8 mouse cellular contexts compared by ENCODE assay signal in the genomic region with DNA sequence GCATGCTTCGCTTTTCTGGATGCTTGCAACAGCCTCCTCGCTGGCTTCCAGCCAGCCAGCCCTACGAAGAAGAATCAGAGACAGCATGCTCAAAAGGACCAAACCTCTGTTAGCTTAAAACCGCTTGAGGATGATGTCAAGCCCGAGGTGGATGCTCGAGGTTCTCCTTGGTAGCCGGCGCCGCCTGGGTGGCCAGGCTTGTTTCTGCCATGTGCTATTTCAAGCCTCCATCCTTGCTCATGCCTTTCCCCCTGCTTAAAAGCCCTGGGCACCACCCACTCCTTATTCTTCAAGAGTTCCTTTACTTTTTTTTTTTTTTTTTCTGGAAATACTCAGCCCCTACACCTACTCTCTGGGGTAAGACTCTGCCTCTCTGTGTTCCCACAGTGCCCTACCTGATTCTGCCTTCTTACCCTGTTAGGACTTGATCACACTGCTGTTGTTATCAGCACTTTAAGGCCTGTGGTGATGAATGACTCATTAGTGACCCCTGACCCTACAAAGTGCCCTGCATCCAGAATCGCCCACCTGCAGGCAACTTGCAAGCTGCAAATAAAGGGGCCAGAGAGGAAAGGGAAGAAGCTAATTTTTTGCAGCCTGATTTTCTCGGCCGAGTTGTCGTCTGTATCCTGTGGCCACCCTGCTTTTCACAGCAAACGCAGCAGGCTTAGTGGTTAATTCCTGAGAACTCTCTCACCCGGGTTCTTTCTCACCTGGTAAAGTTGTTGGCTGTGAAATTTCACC. TPM values are rescaled to one million over a fixed set of nuclear protein-coding genes. Genes with fewer than 3 reads are reported as not detected.
DNase-seq lines count a peak whose midpoint lies in the region; ATAC-seq lines count a peak whose summit lies in the region.

No protein-coding gene starts in this region.

- no peaks in the 10 kb centered on the region for H3K36me3 ChIP-seq in lung, embryonic 16.5 days (ENCODE audit: control insufficient read depth, insufficient read depth, low read length)
- H3K36me3 ChIP-seq in heart, embryonic 16.5 days (ENCODE audit: control insufficient read depth, insufficient read depth), result no peaks in the 10 kb centered on the region
- no peaks in the 10 kb centered on the region for H3K36me3 ChIP-seq in midbrain, embryonic 16.5 days (ENCODE audit: control insufficient read depth, insufficient read depth, low read length)

- peaks cover 13% of the 10 kb centered on the region for H3K4me1 ChIP-seq in lung, embryonic 16.5 days (replicated peaks; ENCODE audit: control insufficient read depth, insufficient read depth, low read length)
- peaks cover 19% of the 10 kb centered on the region for H3K4me1 ChIP-seq in heart, embryonic 16.5 days (ENCODE audit: control insufficient read depth, insufficient read depth, low read length)
- H3K4me1 ChIP-seq in midbrain, embryonic 16.5 days (ENCODE audit: control insufficient read depth, insufficient read depth, low read length), result peaks cover 30% of the 10 kb centered on the region

- H3K27ac ChIP-seq in lung, embryonic 16.5 days (ENCODE audit: low read length), result no peak overlapping the region
- no peak overlapping the region for H3K27ac ChIP-seq in heart, embryonic 16.5 days (ENCODE audit: low read length)
- H3K27ac ChIP-seq in midbrain, embryonic 16.5 days (ENCODE audit: low read length), result no peak overlapping the region

- ATAC-seq in lung, embryonic 16.5 days (ENCODE audit: low read depth), result peak; percentile 38; the same call in 1 of the 2 replicates
- no peak for ATAC-seq in heart, embryonic 16.5 days (replicated peaks; ENCODE audit: extremely low read depth, insufficient read depth, low FRiP score)
- 0 out of 2 replicates have a peak, but pooled peaks have one; percentile 18 for ATAC-seq in midbrain, embryonic 16.5 days

- H3K4me3 ChIP-seq in lung, embryonic 16.5 days (ENCODE audit: low read length), result peak overlapping the region; percentile 18
- H3K4me3 ChIP-seq in heart, embryonic 16.5 days (ENCODE audit: low read length), result peak overlapping the region; percentile 29
- peak overlapping the region; percentile 29 for H3K4me3 ChIP-seq in midbrain, embryonic 16.5 days (ENCODE audit: low read depth, low read length)

- H3K4me2 ChIP-seq in lung, embryonic 16.5 days (ENCODE audit: low read depth, low read length), result peak overlapping the region; percentile 51
- peak overlapping the region; percentile 53 for H3K4me2 ChIP-seq in heart, embryonic 16.5 days (ENCODE audit: low read depth, low read length)
- H3K4me2 ChIP-seq in midbrain, embryonic 16.5 days (ENCODE audit: low read length), result peak overlapping the region; percentile 51

- H3K9ac ChIP-seq in lung, embryonic 16.5 days (ENCODE audit: low read length), result no peak overlapping the region
- H3K9ac ChIP-seq in heart, embryonic 16.5 days (ENCODE audit: low read length), result no peak overlapping the region; the same call in 1 of the 2 replicates
- H3K9ac ChIP-seq in midbrain, embryonic 16.5 days (ENCODE audit: low read depth, low read length), result no peak overlapping the region

- no peaks in the 10 kb centered on the region for H3K9me3 ChIP-seq in lung, embryonic 16.5 days (ENCODE audit: control insufficient read depth, low read length)
- no peaks in the 10 kb centered on the region for H3K9me3 ChIP-seq in heart, embryonic 16.5 days (replicated peaks; ENCODE audit: control insufficient read depth, low read length)
- no peaks in the 10 kb centered on the region for H3K9me3 ChIP-seq in midbrain, embryonic 16.5 days (replicated peaks; ENCODE audit: control insufficient read depth, low read length, poor library complexity, severe bottlenecking)

- no peak for DNase-seq in lung, postnatal 14 days
- peak; percentile 72 for DNase-seq in embryo, embryonic 9.5 days (ENCODE audit: extremely low spot score)
- DNase-seq in layer of hippocampus, postnatal 14 days (ENCODE audit: low spot score in 2 of 2), result peak; percentile 19 to 31
- DNase-seq in adipocyte (ENCODE audit: low spot score), result no peak
- DNase-seq in spleen, adult 18-20 months, result no peak

- H3K27me3 ChIP-seq in lung, embryonic 16.5 days (ENCODE audit: control insufficient read depth, insufficient read depth, low read depth, low read length), result no peaks in the 10 kb centered on the region; the same call in 1 of the 2 replicates
- no peaks in the 10 kb centered on the region; the same call in 1 of the 2 replicates for H3K27me3 ChIP-seq in heart, embryonic 16.5 days (ENCODE audit: control insufficient read depth, insufficient read depth, low read length)
- H3K27me3 ChIP-seq in midbrain, embryonic 16.5 days (ENCODE audit: control insufficient read depth, insufficient read depth, low read depth, low read length), result no peaks in the 10 kb centered on the region

- 15% methylated on average over 15 of the region's 15 CpGs for WGBS in lung, embryonic 16.5 days
- 18% methylated on average over 15 of the region's 15 CpGs for WGBS in heart, embryonic 16.5 days
- 5% methylated on average over 15 of the region's 15 CpGs for WGBS in midbrain, embryonic 16.5 days

RNA-seq across cellular contexts. Expression of gene Optc, which starts 52.4 kb away (rescaled TPM):
- polyA plus RNA-seq in lung, embryonic 16.5 days (2015; fragmentation: Nextera tagmentation; extraction: Ambion mirVana), result 0.29 and 0.54 TPM in 2 replicates
- 0.28 and 0.36 TPM in 2 replicates for polyA plus RNA-seq in heart, embryonic 16.5 days (2015; fragmentation: Nextera tagmentation; extraction: Ambion mirVana)
- 1 to 10 TPM in 1 of 2 experiments, under 1 TPM in 1; 0.60 to 1.3 TPM for total RNA-seq in layer of hippocampus, postnatal 14 days (2021)
- polyA plus RNA-seq in midbrain, embryonic 16.5 days (2015; fragmentation: Nextera tagmentation; extraction: Ambion mirVana), result 2.3 and 3.7 TPM in 2 replicates

RNA-seq across cellular contexts. Expression of gene Atp2b4, which starts 54.6 kb away (rescaled TPM):
- 7.7 and 9.0 TPM in 2 replicates for polyA plus RNA-seq in lung, embryonic 16.5 days (2015; fragmentation: Nextera tagmentation; extraction: Ambion mirVana)
- polyA plus RNA-seq in heart, embryonic 16.5 days (2015; fragmentation: Nextera tagmentation; extraction: Ambion mirVana), result 10.3 and 11.0 TPM in 2 replicates
- 10 to 100 TPM; 62.9 to 67.4 TPM for total RNA-seq in layer of hippocampus, postnatal 14 days (2021)
- polyA plus RNA-seq in midbrain, embryonic 16.5 days (2015; fragmentation: Nextera tagmentation; extraction: Ambion mirVana), result 11.8 and 13.4 TPM in 2 replicates

Comparison
In these comparisons a context has a peak if more than half of its experiments do, and no peak if none do; other contexts are left out.
1. DNase-seq: peak in embryo, embryonic 9.5 days (single experiment) and layer of hippocampus, postnatal 14 days (2 of 2); none in lung, postnatal 14 days (single experiment), adipocyte (single experiment) and spleen, adult 18-20 months (0 of 2).
2. Peak in every context shown above with its lines, with median percentiles within 50 percentile points of each other: H3K4me2 ChIP-seq and H3K4me3 ChIP-seq.